Mouse (Mus musculus) CD4-positive naive resting alpha-beta T cell, adult 57 days (primary cell): ENCODE measurements around the gene Grap2. TPM values are rescaled to one million over a fixed set of nuclear protein-coding genes. Genes with fewer than 3 reads are reported as not detected.

ENCODE experiments used
- total RNA-seq: library from RNA; stranded (reverse); gene quantifications from one replicate; pipeline ENCODE4 v1.2.4, GENCODE M21; 2023

The Grap2 gene
- total RNA-seq = 476 TPM

GRCm38 (mm10) chr15:80572291-80572690 is at the start of gene Grap2:
Grap2 (plus strand) TSS chr15:80572594.

GRCm38 (mm10) chr15:80565106-80565665 is 7.2 kb upstream of the Grap2 start, which contains the start of gene Enthd1:
Enthd1 (minus strand) TSS chr15:80565156.

GRCm38 (mm10) chr15:80671295-80672252 is 99.2 kb downstream of the Grap2 start, which contains the start of gene Fam83f:
Fam83f (plus strand) TSS chr15:80671847.

Other genes starting within 250 kb of the Grap2 start
- gene Enthd1, start 7.4 kb upstream of the Grap2 start, total RNA-seq = 0.86 TPM
- 0.33 TPM for gene Fam83f, start 99.3 kb downstream of the Grap2 start, total RNA-seq
- 277 TPM for gene Tnrc6b, start 138.7 kb downstream of the Grap2 start, total RNA-seq